Mouse (Mus musculus): Measurements from ENCODE around the gene Gm28729.

The Gm28729 gene

DNA sequence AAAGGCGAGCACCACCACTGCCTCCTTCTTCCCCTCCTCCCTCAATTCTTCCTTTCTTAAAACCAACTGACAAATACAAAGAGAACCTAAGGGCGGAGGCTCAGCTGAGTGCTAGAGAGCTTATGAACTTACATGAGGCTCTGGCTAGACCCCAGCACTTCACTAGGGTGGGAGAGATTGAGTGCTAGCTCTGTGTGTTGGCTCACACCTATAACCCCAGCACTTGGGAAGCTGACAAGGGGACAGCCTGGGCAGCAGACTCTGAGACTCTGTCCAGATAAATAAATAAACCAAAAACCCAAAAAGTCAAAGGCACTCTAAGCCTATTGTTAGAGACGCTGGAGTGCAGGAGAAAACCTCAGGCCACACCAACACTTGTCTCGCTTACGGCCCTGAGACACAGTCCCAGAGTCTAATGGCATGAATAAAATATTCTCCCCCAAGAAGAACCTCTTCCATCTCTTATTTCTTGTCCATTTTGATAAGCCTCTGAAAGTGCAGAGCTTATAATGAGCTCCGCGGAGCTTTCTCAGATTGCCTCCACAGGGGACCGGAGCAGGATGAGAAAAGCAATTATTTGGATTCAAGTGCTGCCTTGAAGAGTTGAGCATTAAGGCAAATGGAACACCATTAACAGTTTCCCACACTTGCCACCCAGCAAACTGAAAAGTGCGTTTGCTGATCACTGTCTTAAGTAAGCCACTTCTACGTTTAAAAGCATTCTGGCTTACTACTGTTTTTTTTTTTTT is 64.8 kb downstream of the Gm28729 start:
- no peak for DNase-seq

DNA sequence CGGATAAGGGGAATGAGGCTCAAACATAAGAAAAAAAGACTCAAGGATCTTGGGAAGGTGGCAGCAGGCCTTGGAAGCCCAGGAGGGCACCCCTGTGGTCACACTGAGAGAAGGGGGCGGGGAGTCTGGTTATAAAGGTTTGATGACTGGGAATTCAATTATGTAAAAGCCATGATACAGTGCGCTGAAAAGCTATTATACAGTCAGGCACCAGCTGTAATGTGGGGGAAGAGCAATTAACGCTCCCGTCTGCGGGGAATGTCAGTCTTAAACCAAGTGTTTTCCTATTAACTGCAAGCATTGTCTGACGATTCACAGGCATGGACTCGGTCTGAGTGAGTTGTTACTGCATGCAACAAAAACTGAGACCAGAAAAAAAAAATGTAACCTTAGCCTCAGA is 69.4 kb downstream of the Gm28729 start:
- DNase-seq, result no peak

DNA sequence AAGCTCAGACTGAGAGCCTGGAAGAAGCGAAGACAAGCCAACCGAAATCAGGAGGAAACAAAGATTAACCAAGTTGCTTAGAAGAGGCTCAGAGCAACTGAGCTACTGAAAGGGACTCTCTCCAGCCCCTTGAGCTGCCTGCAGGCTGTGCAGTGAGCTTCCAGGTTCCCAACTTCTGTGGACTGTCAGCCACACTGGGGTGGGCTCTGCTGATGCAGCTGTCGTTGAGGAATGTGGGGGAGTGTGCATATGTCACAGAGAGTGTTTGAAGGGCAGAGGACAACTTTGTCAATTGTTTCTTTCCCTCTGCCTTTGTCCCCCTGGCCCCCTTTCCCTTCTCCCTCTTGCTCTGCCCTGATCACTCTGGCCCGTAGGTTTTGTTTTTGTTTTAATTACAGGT is 72.1 kb downstream of the Gm28729 start:
- DNase-seq, result no peak

DNA sequence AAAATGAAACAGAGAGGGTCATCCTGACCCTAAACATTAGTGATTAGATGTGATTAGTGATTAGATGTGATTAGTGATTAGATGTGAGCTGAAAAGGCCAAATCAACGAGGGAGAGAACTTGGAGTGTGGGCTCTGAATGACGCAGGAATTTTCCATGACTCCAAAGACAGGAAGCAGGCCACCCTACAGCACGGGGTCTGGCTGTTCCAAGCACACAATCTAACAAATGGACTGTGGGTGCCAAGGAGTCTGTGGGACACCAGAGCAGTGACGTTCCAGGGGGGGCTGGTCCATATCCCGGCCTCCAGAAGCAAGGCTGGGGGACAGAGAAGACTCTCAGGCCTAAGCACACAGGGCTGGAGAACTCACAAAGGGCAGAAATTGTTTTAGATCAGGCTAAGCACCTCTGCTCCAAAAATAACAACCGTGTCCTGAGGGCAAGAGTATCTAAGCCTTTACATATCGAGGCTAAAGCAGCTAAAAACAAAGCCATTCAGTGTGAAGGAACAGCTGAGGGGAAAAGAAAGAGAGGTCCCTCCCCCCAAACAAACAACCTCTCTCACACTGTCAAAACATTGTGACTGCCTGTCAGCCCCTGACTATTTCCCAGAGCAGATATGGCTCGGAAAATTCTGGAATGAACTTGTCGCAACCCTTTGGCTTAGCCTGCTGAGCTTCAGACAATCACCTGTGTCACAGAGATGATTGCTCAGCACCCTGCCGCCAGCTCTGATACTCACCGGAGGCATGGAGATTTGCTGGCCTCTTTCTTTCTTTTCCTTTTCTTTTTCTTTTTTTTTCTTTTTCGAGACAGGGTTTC is 74.0 kb downstream of the Gm28729 start:
- DNase-seq, result no peak

DNA sequence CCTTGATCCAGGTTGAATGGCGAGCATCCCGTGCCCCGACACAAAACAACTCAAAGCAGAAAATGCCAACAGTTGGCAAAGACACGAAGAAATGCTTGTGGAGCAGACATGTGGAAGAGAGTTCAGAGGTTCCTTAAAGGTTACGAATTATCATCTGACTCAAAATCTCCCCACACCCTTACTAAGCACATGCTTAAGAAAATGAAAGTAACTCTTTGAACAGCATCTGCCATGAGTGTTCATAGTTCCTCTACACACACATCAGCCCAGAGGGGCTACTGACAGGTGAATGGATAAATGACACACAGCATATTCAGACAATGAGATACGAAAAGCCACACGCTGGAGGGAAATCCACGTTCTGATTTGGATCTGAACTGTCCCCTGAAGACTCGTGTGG is 75.5 kb downstream of the Gm28729 start:
- DNase-seq, result no peak

DNA sequence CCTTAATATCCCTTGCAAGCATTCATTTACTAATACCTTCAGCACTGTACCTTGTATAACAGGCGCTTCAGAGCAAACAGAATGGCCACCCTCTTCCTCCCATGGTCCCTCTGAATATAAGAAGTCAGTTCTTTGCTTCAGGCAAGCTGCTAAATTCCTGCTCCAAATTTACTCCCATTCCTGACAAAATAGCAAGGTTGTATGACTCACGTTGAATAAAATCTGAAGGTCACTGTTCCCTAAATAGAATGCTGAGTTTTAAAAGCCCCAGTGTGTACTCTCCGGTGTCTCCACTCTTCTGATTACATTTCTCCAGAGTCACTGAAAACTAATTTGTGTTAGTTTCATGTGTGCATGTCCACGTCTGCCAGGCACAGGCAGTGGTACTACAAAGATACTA is 79.7 kb downstream of the Gm28729 start:
- no peak for DNase-seq

DNA sequence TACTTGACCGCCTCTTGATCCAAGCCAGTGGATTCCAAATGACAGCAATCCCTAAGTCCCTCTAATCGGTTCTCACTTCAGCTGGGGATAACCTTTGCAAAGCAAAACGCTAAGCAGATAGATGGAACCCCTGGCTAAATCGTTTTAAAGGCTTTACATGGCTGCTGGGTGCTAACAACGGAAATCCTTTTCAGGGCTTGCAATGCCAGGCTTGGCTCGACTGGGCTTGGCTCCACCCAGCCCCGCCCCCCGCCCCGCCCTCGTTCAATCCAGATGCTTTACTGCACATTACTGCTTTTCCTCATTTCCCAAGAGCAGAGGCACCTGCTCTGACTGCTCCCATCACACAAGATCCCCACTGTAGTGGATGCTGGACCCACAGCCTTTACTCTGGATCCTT is 83.0 kb downstream of the Gm28729 start:
- DNase-seq, result peak; percentile 26 to 42

DNA sequence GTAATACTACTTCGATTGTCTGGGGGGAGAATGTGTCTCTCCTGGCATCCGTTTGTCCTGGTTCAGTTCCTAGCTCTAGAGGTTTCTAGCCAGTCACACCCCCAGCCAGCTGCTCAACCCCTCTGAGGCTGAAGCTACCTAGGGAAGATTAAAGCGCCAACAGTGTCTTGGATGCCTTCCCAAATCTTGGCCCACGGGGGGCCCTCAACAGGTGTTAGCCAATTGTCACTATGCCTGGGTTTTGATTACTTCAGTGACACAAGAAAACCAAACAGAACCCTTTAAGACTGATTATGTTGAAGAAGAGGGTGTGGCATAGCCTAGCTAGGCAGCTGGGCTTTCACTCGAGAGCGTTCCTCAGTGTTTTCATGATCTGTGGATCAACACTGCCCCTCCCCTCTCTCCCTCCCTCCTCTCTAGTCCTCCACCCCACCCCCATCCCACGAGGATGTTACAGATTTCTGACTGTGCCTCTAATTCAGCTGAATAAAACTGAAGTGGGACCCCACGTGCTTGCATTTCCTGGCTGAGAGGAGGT is 86.7 kb downstream of the Gm28729 start:
- DNase-seq, result peak in 1 of 2 experiments; percentile 57

DNA sequence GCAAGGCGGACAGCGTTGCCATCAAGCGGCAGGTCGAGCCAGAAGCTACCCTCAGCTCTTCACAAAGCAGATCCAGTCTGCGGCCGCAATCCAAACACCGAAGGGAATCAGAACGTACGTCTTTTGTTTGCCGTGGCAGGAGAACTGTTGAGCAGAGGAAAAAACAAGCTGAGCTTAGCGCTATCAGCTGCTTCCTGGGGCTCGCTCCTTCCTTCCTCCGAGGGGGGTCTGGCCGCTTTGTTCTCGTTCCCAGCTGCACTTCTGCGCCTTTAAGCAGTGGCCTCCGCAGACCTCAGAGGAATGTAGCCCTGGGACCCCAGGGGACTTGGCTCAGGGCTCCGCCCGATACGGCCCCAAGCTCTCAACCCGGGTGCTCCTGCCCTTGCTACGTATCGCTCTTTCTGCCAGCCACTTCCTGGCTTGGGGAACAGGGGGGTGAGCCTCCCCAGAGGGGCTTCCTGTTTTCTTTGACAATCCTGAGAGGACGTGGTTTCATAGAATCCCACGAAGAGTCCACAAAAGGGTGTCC is 87.2 kb downstream of the Gm28729 start:
- peak; percentile 73 for DNase-seq

DNA sequence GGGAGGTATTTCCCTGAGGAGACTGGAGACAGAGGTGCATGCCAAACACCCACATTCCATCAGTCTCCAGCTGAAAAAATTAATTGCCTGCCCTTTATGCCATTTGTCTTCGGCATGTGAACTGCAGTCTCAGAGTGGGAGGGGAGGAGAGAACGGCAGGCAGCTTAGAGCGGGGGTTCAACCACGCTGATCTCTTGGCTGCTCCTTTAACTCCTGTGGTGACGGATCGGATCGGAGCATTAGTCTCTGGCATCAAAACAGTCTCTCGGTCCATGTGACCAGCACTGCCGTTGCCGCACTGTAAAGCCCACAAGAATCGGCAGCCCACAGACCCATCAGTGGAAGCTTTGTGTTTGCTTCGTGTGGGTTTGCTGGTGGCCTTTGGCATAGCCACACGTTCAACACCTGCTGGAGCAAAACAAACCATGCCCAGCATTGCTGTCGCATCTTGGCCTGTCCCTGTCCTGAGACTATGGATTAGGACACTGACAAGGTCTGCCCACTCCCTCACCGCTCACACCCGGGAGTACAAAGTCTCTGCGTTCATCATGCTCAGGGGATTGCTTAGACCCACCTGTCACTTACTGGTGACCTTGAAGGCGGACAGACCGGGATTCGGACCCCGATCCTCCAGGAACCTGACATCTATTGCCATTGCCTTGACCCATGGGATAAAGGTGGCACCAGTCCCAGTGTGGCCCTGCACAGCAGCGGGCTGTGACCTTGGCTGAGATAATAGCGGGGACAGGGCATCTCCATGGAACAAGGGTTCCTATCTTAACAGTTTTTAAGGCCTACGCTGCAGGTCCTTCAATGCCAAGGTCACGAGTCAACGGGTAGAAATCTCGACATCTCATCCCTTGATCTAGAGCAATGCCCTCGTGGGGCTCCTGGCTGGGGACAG is 87.9 kb downstream of the Gm28729 start:
- no peak for DNase-seq
